Mouse (Mus musculus) embryonic facial prominence, embryonic 14.5 days (tissue): ENCODE data around the gene Polr1d. TPM values are rescaled to one million over a fixed set of nuclear protein-coding genes. Genes with fewer than 3 reads are reported as not detected.

Experiments used
- ATAC-seq: fragments of 200-750 bp; cut with Nextera tagmentation; 2 replicates; pipeline ENCODE4 v1.8.0; 2017; ENCODE audit warnings: low read depth, moderate number of reproducible peaks, moderate TSS enrichment
- DNase-seq: peaks from one replicate; pipeline ENCODE4 v3.0.0-alpha.2; 2015; ENCODE audit warnings: low spot score
- H3K27ac ChIP-seq: fragments of 300-500 bp; sonication (generic); replicated peaks from 2 replicates; pipeline ENCODE4 v1.5.1; 2014; ENCODE audit warnings: low read depth, mild to moderate bottlenecking, low read length, moderate library complexity
- H3K27me3 ChIP-seq: fragments of 300-500 bp; sonication (generic); replicated peaks from 2 replicates; pipeline ENCODE4 v1.6.1; 2014; ENCODE audit warnings: low read length; ENCODE audit not compliant: control insufficient read depth, insufficient read depth
- H3K36me3 ChIP-seq: fragments of 300-500 bp; sonication (generic); 2 replicates; pipeline ENCODE4 v1.6.1; 2014; ENCODE audit warnings: low read length, mixed read lengths; ENCODE audit not compliant: control insufficient read depth, insufficient read depth
- H3K4me1 ChIP-seq: fragments of 300-500 bp; sonication (generic); 2 replicates; pipeline ENCODE4 v1.6.1; 2014; ENCODE audit warnings: antibody characterized with exemption, low read length; ENCODE audit not compliant: control insufficient read depth, insufficient read depth
- H3K4me2 ChIP-seq: fragments of 300-500 bp; sonication (generic); 2 replicates; pipeline ENCODE4 v1.6.1; 2014; ENCODE audit warnings: low read depth, mild to moderate bottlenecking, low read length, moderate library complexity, mixed read lengths
- H3K4me3 ChIP-seq: fragments of 300-500 bp; sonication (generic); 2 replicates; pipeline ENCODE4 v1.5.1; 2014; ENCODE audit warnings: low read depth, mild to moderate bottlenecking, low read length
- H3K9ac ChIP-seq: fragments of 300-500 bp; sonication (generic); 2 replicates; pipeline ENCODE4 v1.6.1; 2014; ENCODE audit warnings: low read depth, mild to moderate bottlenecking, low read length, moderate library complexity, mixed read lengths
- H3K9me3 ChIP-seq: fragments of 300-500 bp; sonication (generic); 2 replicates; pipeline ENCODE4 v1.6.1; 2016; ENCODE audit warnings: low read length; ENCODE audit not compliant: control insufficient read depth
- WGBS: fragments of 180-500 bp; shearing (Covaris S2); extraction: QIAGEN DNeasy Blood & Tissue Kit; methylation state at CpG from one replicate; pipeline ENCODE4 v1.1.7; 2014; 5-methylcytosine and 5-hydroxymethylcytosine counted together
- polyA plus RNA-seq: library from polyadenylated mRNA; unstranded; fragments of >200 nt; fragmentation: Nextera tagmentation; extraction: Ambion mirVana; gene quantifications from 2 replicates; pipeline ENCODE4 v1.2.1, GENCODE M21; 2014

Gene Polr1d
- polyA plus RNA-seq, 1 experiment from 2014 or later: 147 TPM

DNA sequence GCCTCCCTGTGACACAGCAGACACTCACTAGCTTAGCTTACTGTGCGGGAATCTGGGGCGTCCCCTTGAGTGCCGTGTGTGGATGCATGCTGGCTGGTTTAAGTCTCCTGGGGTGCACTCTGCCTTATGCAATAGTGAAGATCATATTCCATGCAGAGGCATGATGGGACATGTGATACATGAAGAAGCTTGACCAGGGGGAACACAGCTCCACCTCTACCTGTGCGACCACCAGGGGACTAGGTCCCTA lies 24.6 kb upstream of the Polr1d start:
- ATAC-seq: 0 out of 2 replicates have a peak, but pooled peaks have one; percentile 32
- 64% methylated on average over 4 of the region's 4 CpGs for WGBS
- Histone ChIP-seq H3K9me3 (no peaks in the 10 kb centered on the region), H3K4me3 (no peak overlapping the region), H3K4me1 (peaks cover 14% of the 10 kb centered on the region), H3K36me3 (no peaks in the 10 kb centered on the region), H3K27me3 (no peaks in the 10 kb centered on the region), H3K4me2 (no peak overlapping the region), H3K27ac (no peak overlapping the region), H3K9ac (no peak overlapping the region)
- no peak for DNase-seq

DNA sequence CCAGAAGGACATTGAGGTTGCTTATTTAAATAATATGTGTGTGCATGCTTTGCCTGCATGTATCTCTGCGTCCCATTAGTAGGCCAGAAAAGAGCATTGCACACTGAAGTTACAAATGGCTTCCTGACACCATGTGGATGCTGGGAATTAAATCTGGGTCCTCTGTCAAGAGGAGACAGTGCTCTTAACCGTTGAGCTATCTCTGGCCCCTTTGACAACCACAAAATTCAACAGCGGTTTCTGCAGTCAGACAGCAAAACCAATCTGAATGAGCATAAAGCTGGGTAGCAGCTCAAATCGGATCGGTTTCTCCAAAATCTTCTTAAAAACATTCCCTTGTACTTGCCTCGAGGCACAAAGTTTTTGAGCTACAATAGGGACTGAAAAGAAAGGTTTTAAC lies 23.8 kb upstream of the Polr1d start:
- Histone ChIP-seq H3K9ac (no peak overlapping the region), H3K9me3 (no peaks in the 10 kb centered on the region), H3K4me3 (no peak overlapping the region), H3K27me3 (no peaks in the 10 kb centered on the region), H3K27ac (no peak overlapping the region), H3K4me2 (no peak overlapping the region), H3K36me3 (no peaks in the 10 kb centered on the region), H3K4me1 (peaks cover 14% of the 10 kb centered on the region)
- DNase-seq: no peak
- ATAC-seq: no peak
- 70% methylated on average over 6 of the region's 6 CpGs for WGBS

GRCm38 (mm10) chr5:147053481-147053880 lies 23.4 kb upstream of the Polr1d start:
- H3K27me3 ChIP-seq: no peaks in the 10 kb centered on the region
- no peak for DNase-seq
- H3K9me3 ChIP-seq: no peaks in the 10 kb centered on the region
- H3K27ac ChIP-seq: no peak overlapping the region
- H3K4me2 ChIP-seq: no peak overlapping the region
- peaks cover 14% of the 10 kb centered on the region for H3K4me1 ChIP-seq
- no peaks in the 10 kb centered on the region for H3K36me3 ChIP-seq
- H3K9ac ChIP-seq: no peak overlapping the region
- H3K4me3 ChIP-seq: no peak overlapping the region
- 79% methylated on average over 3 of the region's 3 CpGs for WGBS
- ATAC-seq: no peak

DNA sequence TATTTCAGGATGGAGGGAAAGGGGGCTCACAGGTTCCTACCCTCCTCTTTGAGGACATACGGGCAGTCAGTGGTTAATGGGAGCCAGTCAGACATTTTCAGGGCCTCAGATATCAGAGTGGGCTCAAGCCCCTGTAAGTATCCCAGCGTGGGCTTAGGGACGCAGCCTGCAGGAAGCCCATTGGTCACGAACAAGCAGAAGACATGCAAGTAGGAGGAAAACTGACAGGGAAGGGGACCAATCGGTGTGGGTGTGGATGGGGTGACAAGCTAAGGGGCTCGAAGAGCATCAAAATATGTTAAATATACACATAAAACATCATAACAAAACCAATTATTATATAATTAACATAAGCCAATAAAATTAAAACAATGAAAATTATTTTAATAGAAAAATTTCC lies 22.5 kb upstream of the Polr1d start:
- DNase-seq (no peak), ATAC-seq (no peak)
- H3K4me2 ChIP-seq: no peak overlapping the region
- no peaks in the 10 kb centered on the region for H3K36me3 ChIP-seq
- H3K27me3 ChIP-seq: no peaks in the 10 kb centered on the region
- H3K4me3 ChIP-seq: no peak overlapping the region
- WGBS: 78% methylated on average over 6 of the region's 6 CpGs
- H3K9ac ChIP-seq: no peak overlapping the region
- H3K4me1 ChIP-seq: peaks cover 14% of the 10 kb centered on the region
- H3K9me3 ChIP-seq: no peaks in the 10 kb centered on the region
- H3K27ac ChIP-seq: no peak overlapping the region

- Histone ChIP-seq H3K27ac (no peak overlapping the region), H3K4me1 (peaks cover 10% of the 10 kb centered on the region), H3K4me3 (no peak overlapping the region), H3K9me3 (no peaks in the 10 kb centered on the region), H3K9ac (no peak overlapping the region), H3K4me2 (no peak overlapping the region), H3K36me3 (no peaks in the 10 kb centered on the region), H3K27me3 (no peaks in the 10 kb centered on the region)
- 62% methylated on average over 2 of the region's 2 CpGs for WGBS
- ATAC-seq (no peak), DNase-seq (no peak)
Measured at GRCm38 (mm10) chr5:147054747-147055270, 22.0 kb upstream of the Polr1d start.

DNA sequence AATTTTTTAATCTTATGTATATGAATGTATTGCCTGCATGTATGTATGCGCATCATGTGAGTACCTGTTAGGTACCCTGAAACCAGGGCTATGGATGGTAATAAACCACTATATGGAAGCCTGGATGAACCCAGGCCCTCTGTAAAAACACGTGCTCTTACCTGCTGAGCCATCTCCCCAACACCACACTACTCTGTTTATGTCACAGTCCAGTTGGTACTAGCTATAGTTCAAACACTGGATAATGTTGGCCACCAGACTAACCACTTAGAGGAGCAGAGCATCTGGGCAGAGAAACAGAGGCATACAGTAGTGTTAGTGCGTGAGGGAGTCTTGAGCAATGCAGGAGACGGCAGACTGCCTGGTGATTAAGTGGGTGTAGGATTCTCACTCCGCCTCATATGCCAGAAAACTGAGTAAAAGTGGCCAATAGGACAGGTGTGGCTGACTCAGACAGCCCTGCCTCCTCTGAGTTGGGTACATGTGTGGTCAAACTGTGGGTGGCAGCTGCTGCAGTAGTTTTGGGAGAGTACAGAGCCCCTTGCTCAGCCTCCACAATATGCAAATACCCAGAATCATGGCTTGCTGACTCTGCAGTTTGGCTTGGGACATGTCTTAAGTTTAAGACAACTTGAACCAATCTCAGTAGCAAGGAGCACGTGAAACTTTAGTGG lies 21.1 kb upstream of the Polr1d start:
- no peak overlapping the region for H3K9ac ChIP-seq
- 81% methylated on average over 6 of the region's 6 CpGs for WGBS
- no peaks in the 10 kb centered on the region for H3K36me3 ChIP-seq
- H3K4me3 ChIP-seq: no peak overlapping the region
- 0 out of 2 replicates have a peak, but pooled peaks have one; percentile 33 for ATAC-seq
- H3K27ac ChIP-seq: no peak overlapping the region
- H3K4me1 ChIP-seq: peaks cover 7% of the 10 kb centered on the region
- H3K9me3 ChIP-seq: no peaks in the 10 kb centered on the region
- no peaks in the 10 kb centered on the region for H3K27me3 ChIP-seq
- no peak for DNase-seq
- H3K4me2 ChIP-seq: no peak overlapping the region

GRCm38 (mm10) chr5:147056712-147057290 lies 20.0 kb upstream of the Polr1d start:
- no peaks in the 10 kb centered on the region for H3K9me3 ChIP-seq
- 79% methylated on average over 10 of the region's 10 CpGs for WGBS

GRCm38 (mm10) chr5:147057626-147058414 lies 19.0 kb upstream of the Polr1d start:
- no peak overlapping the region for H3K4me2 ChIP-seq
- H3K4me3 ChIP-seq: no peak overlapping the region
- DNase-seq (no peak), ATAC-seq (no peak)
- no peak overlapping the region for H3K9ac ChIP-seq
- H3K27ac ChIP-seq: no peak overlapping the region
- 76% methylated on average over 9 of the region's 9 CpGs for WGBS
- no peaks in the 10 kb centered on the region for H3K4me1 ChIP-seq
- no peaks in the 10 kb centered on the region for H3K9me3 ChIP-seq
- H3K27me3 ChIP-seq: no peaks in the 10 kb centered on the region
- H3K36me3 ChIP-seq: no peaks in the 10 kb centered on the region

More at GRCm38 (mm10) chr5:147056712-147057290, 20.0 kb upstream of the Polr1d start:
- H3K27ac ChIP-seq: no peak overlapping the region
- H3K4me2 ChIP-seq: no peak overlapping the region
- H3K4me1 ChIP-seq: peaks cover 6% of the 10 kb centered on the region
- ATAC-seq: no peak
- no peaks in the 10 kb centered on the region for H3K27me3 ChIP-seq
- no peak overlapping the region for H3K4me3 ChIP-seq
- H3K9ac ChIP-seq: no peak overlapping the region
- no peak for DNase-seq
- no peaks in the 10 kb centered on the region for H3K36me3 ChIP-seq
